Mouse (Mus musculus) thymus, adult 2 months (tissue): ENCODE results near the gene Etl4.

Experiments
- CTCF ChIP-seq: fragments of 200-500 bp; IDR thresholded peaks from 2 replicates; pipeline ENCODE4 v1.5.1; 2012; ENCODE audit warnings: mild to moderate bottlenecking, control low read depth, low read length, moderate library complexity, borderline replicate concordance; ENCODE audit not compliant: control insufficient read depth, poor library complexity, insufficient read depth; ENCODE audit errors: extremely low read depth
- POLR2A ChIP-seq: fragments of 200-500 bp; IDR thresholded peaks from 2 replicates; pipeline ENCODE4 v1.6.1; 2012; ENCODE audit warnings: mild to moderate bottlenecking, low read length, control low read depth, moderate library complexity; ENCODE audit not compliant: control insufficient read depth, poor library complexity, insufficient read depth; ENCODE audit errors: extremely low read depth

- TF ChIP-seq POLR2A (no peak), CTCF (no peak)
Measured at GRCm38 (mm10) chr2:20302517-20302916, 392.9 kb downstream of the Etl4 start.
